Mouse (Mus musculus) gastrocnemius, adult 2 months (tissue): ENCODE data around the gene St7. TPM values are rescaled to one million over a fixed set of nuclear protein-coding genes. Genes with fewer than 3 reads are reported as not detected.

Experiments used
- DNase-seq: peaks from one replicate; pipeline ENCODE4 v3.0.0; 2022
- H3K27ac ChIP-seq: fragments of 200-600 bp; 2 replicates; pipeline ENCODE4 v1.8.1; 2022; ENCODE audit warnings: mild to moderate bottlenecking
- H3K4me3 ChIP-seq: fragments of 200-600 bp; 2 replicates; pipeline ENCODE4 v1.8.1; 2022; ENCODE audit warnings: mild to moderate bottlenecking, moderate library complexity
- CTCF ChIP-seq: fragments of 200-600 bp; IDR thresholded peaks from 2 replicates; pipeline ENCODE4 v1.8.1; 2022; ENCODE audit warnings: antibody characterized with exemption, mild to moderate bottlenecking, moderate library complexity
- intact Hi-C: fragments of 180-260 bp; cut with DNase I; formaldehyde crosslinking; loops from one replicate; pipeline ENCODE4 v1.15.1; 2025
- total RNA-seq, 2 experiments: library from RNA; stranded (reverse); gene quantifications; 2 replicates each; pipeline ENCODE4 v1.2.3; 2021

The St7 gene
- total RNA-seq, 2 experiments from 2014 or later = 13.0 to 14.0 TPM

DNA sequence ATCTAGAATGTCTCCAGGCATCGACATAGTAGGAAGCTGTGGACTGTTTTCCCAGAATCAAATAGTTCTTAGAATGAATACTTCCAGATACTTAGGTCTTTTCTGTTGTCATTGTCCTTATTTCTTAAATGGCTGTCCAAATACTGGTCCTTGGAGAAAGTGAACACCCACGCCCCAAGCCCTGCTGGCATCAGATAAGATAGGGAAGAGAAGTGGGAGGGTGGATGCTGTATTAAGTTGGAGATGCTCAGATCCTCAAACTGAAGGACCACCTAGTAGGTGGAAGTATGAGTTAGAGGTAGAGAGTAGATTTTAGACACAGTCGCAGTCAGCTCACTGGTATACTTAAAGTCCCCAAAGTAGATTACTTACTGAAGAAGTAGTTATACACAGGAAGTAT, 34.5 kb downstream of the St7 start:
- DNase-seq = no peak
- no peak overlapping the region for H3K27ac ChIP-seq
- intact Hi-C loops = no loop called here
- no peak overlapping the region for H3K4me3 ChIP-seq
- TF ChIP-seq CTCF = no peak

- intact Hi-C loops = no loop called here
- no peak overlapping the region for H3K27ac ChIP-seq
- H3K4me3 ChIP-seq = no peak overlapping the region
- no peak for DNase-seq
- TF ChIP-seq CTCF = no peak
These were observed 35.4 kb downstream of the St7 start for GRCm38 (mm10) chr6:17727891-17728790.

DNA sequence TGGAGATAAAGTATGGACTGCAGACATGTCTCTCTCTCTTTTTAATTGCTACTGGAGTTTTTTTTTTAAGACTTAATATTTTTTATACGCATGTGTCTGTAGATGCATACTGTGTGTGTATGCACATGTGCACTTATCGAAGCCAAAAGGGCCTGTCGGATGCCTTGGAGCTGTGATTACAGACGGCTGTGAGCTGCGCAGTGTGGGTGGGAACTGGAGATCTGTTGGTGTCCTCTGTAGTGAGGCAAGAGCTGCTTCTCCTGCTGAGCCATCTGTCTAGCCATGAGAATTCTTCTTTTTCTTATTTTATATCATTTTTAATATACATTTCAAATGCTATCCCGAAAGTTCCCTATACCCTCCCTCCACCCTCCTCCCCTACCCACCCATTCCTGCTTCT, 37.4 kb downstream of the St7 start:
- intact Hi-C loops = no loop called here
- Histone ChIP-seq H3K27ac (no peak overlapping the region), H3K4me3 (no peak overlapping the region)
- no peak for TF ChIP-seq CTCF
- DNase-seq = no peak

- DNase-seq = no peak
- intact Hi-C loops = no loop called here
- Histone ChIP-seq H3K4me3 (no peak overlapping the region), H3K27ac (no peak overlapping the region)
- no peak for TF ChIP-seq CTCF
These were observed 39.0 kb downstream of the St7 start for GRCm38 (mm10) chr6:17731694-17732093.

GRCm38 (mm10) chr6:17733951-17734411, 41.2 kb downstream of the St7 start:
- Histone ChIP-seq H3K27ac (no peak overlapping the region), H3K4me3 (no peak overlapping the region)
- no peak for TF ChIP-seq CTCF
- intact Hi-C loops = no loop called here
- DNase-seq = no peak

GRCm38 (mm10) chr6:17737262-17737948, 44.7 kb downstream of the St7 start:
- TF ChIP-seq CTCF = no peak
- intact Hi-C loops = no loop called here
- H3K27ac ChIP-seq = no peak overlapping the region
- no peak overlapping the region for H3K4me3 ChIP-seq
- DNase-seq = no peak

GRCm38 (mm10) chr6:17740128-17740527, 47.4 kb downstream of the St7 start:
- DNase-seq = no peak
- no peak for TF ChIP-seq CTCF
- intact Hi-C loops = no loop called here
- Histone ChIP-seq H3K4me3 (no peak overlapping the region), H3K27ac (no peak overlapping the region)

DNA sequence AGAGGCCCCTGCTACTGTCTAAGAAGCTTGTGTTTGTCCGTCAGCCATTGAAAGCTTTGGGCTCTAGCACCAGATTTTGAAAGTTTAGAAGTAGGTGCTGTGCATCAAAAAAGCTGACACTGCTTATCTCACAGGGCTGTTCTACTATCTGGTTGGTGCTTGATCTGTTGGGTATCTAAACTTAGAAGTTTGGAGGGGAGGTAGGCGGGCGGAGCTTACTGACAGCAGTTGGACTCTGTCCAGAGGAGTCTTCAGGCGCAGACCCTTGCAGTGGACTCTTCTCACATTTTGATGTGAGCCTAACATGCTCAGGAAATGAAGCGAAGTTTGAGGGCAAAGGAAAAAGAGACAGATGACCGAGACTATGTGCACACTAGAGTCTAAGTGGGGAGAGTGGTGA, 48.9 kb downstream of the St7 start:
- Histone ChIP-seq H3K4me3 (no peak overlapping the region), H3K27ac (no peak overlapping the region)
- intact Hi-C loops = no loop called here
- TF ChIP-seq CTCF = no peak
- no peak for DNase-seq

DNA sequence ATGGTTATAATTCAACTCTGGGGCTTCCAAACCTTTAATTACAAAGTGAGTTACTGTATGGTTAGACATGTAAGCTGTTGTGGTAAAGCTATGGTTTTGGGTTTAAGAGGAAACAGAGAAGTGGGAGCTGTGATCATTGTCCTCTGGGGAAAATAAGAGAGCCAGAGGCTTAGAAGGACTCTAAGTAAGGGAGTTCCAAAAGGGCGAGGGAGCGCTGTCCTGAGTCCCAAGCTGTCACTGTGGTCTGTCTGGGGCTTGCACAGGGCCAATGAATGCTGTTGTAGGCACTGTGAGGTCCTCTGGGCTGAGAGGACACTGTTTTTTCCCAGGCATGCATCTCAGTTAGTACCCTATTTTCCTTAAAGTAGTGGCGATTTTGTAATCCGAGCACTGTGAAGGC, 49.5 kb downstream of the St7 start:
- no peak for DNase-seq
- Histone ChIP-seq H3K27ac (no peak overlapping the region), H3K4me3 (no peak overlapping the region)
- intact Hi-C loops = no loop called here
- TF ChIP-seq CTCF = no peak

DNA sequence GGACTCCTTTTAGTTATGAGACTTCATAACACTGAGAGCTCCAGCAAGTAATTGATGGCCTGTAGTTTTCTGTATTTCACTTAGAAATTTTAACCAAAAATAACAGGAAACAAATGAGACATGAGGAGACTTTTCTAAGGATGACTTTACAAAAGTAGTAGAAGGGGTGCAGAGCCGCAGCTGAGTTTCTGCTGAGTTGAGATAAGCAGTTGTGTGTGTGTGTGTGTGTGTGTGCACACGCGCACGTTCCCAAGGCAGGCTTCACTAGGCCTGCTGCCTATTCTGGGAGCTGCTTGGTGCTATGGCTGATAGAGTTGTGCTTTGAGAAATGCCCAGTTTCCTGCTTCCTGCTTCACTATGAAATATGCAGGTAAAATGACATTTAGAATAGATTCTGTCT, 50.6 kb downstream of the St7 start:
- H3K27ac ChIP-seq = no peak overlapping the region
- no peak for DNase-seq
- no peak overlapping the region for H3K4me3 ChIP-seq
- intact Hi-C loops = no loop called here
- no peak for TF ChIP-seq CTCF

- no peak for DNase-seq
- Histone ChIP-seq H3K27ac (no peak overlapping the region), H3K4me3 (no peak overlapping the region)
- intact Hi-C loops = no loop called here
- TF ChIP-seq CTCF = no peak
These were observed 55.0 kb downstream of the St7 start for GRCm38 (mm10) chr6:17747724-17748123.

- peak; percentile 30 for DNase-seq
- peak overlapping the region; percentile 54 for H3K27ac ChIP-seq
These were observed 56.3 kb downstream of the St7 start for GRCm38 (mm10) chr6:17748866-17749582.

GRCm38 (mm10) chr6:17749596-17749995, 56.9 kb downstream of the St7 start:
- DNase-seq = no peak
- no peak for TF ChIP-seq CTCF
- H3K4me3 ChIP-seq = peak overlapping the region; percentile 68
- intact Hi-C loops = no loop called here
- H3K27ac ChIP-seq = peak overlapping the region; percentile 54

More at GRCm38 (mm10) chr6:17748866-17749582, 56.3 kb downstream of the St7 start:
- no peak for TF ChIP-seq CTCF
- intact Hi-C loops = no loop called here
- H3K4me3 ChIP-seq = peak overlapping the region; percentile 68
